Mouse (Mus musculus) limb, embryonic 14.5 days (tissue): ENCODE results near the gene Gm20671. TPM values are rescaled to one million over a fixed set of nuclear protein-coding genes. Genes with fewer than 3 reads are reported as not detected.
"Not testable (repeated sequence)": the region's sequence is repeated elsewhere in the genome, so short reads cannot be mapped to it uniquely, and the experiment has no call there.

Experiments
- ATAC-seq: fragments of 200-750 bp; cut with Nextera tagmentation; 2 replicates; pipeline ENCODE4 v1.8.0; 2017; ENCODE audit warnings: low read depth, moderate number of reproducible peaks, moderate TSS enrichment; ENCODE audit not compliant: low FRiP score
- DNase-seq: peaks from one replicate; pipeline ENCODE4 v3.0.0-alpha.2; 2015; ENCODE audit warnings: low spot score
- H3K27ac ChIP-seq: fragments of 300-500 bp; sonication (generic); replicated peaks from 2 replicates; pipeline ENCODE4 v1.5.1; 2014; ENCODE audit warnings: low read depth, mild to moderate bottlenecking, low read length, moderate library complexity, mixed read lengths
- H3K27me3 ChIP-seq: fragments of 300-500 bp; sonication (generic); 2 replicates; pipeline ENCODE4 v1.6.1; 2014; ENCODE audit warnings: low read length, mixed read lengths; ENCODE audit not compliant: control insufficient read depth, insufficient read depth
- H3K36me3 ChIP-seq: fragments of 300-500 bp; sonication (generic); 2 replicates; pipeline ENCODE4 v1.6.1; 2014; ENCODE audit warnings: mild to moderate bottlenecking, low read length, moderate library complexity, mixed read lengths; ENCODE audit not compliant: control insufficient read depth, insufficient read depth
- H3K4me1 ChIP-seq: fragments of 300-500 bp; sonication (generic); 2 replicates; pipeline ENCODE4 v1.6.1; 2014; ENCODE audit warnings: antibody characterized with exemption, low read length, mixed read lengths; ENCODE audit not compliant: control insufficient read depth, insufficient read depth
- H3K4me2 ChIP-seq: fragments of 300-500 bp; sonication (generic); replicated peaks from 2 replicates; pipeline ENCODE4 v1.6.1; 2014; ENCODE audit warnings: low read depth, mild to moderate bottlenecking, low read length, moderate library complexity; ENCODE audit not compliant: severe bottlenecking
- H3K4me3 ChIP-seq: fragments of 300-500 bp; sonication (generic); replicated peaks from 2 replicates; pipeline ENCODE4 v1.5.1; 2014; ENCODE audit warnings: low read length
- H3K9ac ChIP-seq: fragments of 300-500 bp; sonication (generic); 2 replicates; pipeline ENCODE4 v1.6.1; 2014; ENCODE audit warnings: mild to moderate bottlenecking, low read depth, low read length, moderate library complexity; ENCODE audit not compliant: severe bottlenecking
- H3K9me3 ChIP-seq: fragments of 300-500 bp; sonication (generic); 2 replicates; pipeline ENCODE4 v1.6.1; 2016; ENCODE audit warnings: low read length; ENCODE audit not compliant: control insufficient read depth
- POLR2A ChIP-seq: fragments of 200-500 bp; IDR thresholded peaks from 2 replicates; pipeline ENCODE4 v1.8.0; 2012; ENCODE audit warnings: inconsistent platforms, mild to moderate bottlenecking, moderate library complexity, borderline replicate concordance; ENCODE audit not compliant: insufficient read depth, insufficient read length; ENCODE audit errors: extremely low read depth
- WGBS: fragments of 180-500 bp; shearing (Covaris S2); extraction: QIAGEN DNeasy Blood & Tissue Kit; methylation state at CpG from one replicate; pipeline ENCODE4 v1.1.7; 2014; 5-methylcytosine and 5-hydroxymethylcytosine counted together
- polyA plus RNA-seq, 2 experiments: library from polyadenylated mRNA; depleted of rRNA in 1 of 2; stranded (reverse) in 1 of 2; unstranded in 1 of 2; fragments of >200 nt; fragmentation: Nextera tagmentation in 1 of 2; extraction: Ambion mirVana in 1 of 2; gene quantifications; 2 replicates each; pipeline versions ENCODE4 v1.2.1 to v1.2.3; 2012 to 2014

Gene Gm20671
- polyA plus RNA-seq, 2 experiments: 1.9 TPM; not detected in 1

DNA sequence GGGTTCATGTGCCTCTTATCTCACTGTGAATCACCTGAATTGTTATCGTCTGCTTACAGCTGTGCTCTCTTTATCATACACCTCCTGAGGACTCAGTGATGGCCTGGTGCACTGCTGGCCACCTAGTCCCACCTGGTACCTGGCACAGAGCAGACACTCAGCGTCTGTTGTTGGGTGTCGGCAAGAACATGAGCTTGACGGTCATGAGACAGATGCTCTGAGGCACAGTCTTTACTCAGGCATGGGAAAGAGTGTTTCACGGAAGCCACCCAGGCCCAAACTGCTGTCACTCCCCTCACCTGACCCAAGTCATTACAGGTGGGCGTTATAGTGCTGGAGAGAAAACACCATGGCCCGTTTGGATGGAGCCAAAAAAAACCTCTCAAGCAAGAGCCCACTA, 102.9 kb downstream of the Gm20671 start:
- 79% methylated on average over 7 of the region's 7 CpGs for WGBS
- H3K9ac ChIP-seq: no peak overlapping the region
- no peak for TF ChIP-seq POLR2A
- H3K9me3 ChIP-seq: no peaks in the 10 kb centered on the region
- no peak overlapping the region for H3K4me3 ChIP-seq
- no peaks in the 10 kb centered on the region for H3K27me3 ChIP-seq
- no peaks in the 10 kb centered on the region for H3K4me1 ChIP-seq
- H3K27ac ChIP-seq: no peak overlapping the region
- DNase-seq: no peak
- H3K4me2 ChIP-seq: no peak overlapping the region
- no peak for ATAC-seq
- H3K36me3 ChIP-seq: no peaks in the 10 kb centered on the region

GRCm38 (mm10) chr5:32722711-32723110, 104.2 kb downstream of the Gm20671 start:
- H3K4me1 ChIP-seq, H3K4me2 ChIP-seq, DNase-seq, H3K9me3 ChIP-seq, H3K9ac ChIP-seq, ATAC-seq, H3K36me3 ChIP-seq, H3K27me3 ChIP-seq, H3K27ac ChIP-seq, H3K4me3 ChIP-seq: not testable (repeated sequence)
- WGBS: 76% methylated on average over 8 of the region's 8 CpGs

DNA sequence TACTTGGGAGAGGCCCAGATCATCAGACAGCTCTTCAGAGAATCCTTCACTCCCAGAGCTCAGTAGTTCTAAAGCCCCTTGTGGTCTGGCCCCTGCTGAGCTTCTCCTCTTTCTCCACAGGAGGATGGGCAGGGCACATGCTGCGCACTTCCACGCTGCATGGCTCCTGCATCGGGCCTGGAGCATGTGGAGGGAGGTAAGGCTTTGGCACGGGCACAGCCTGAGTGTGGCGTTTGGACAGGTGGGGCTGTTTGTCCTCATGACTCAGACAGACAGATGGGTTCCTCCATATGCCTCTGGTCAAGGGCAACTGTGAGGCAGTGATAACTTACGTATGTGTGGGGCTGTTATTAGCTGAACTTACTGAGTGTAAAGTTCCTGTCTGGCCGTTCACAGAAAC, 104.6 kb downstream of the Gm20671 start:
- no peak overlapping the region for H3K27ac ChIP-seq
- WGBS: 67% methylated on average over 7 of the region's 7 CpGs
- H3K4me3 ChIP-seq: no peak overlapping the region
- TF ChIP-seq POLR2A: no peak
- no peaks in the 10 kb centered on the region for H3K4me1 ChIP-seq
- no peak overlapping the region for H3K9ac ChIP-seq
- DNase-seq (no peak), ATAC-seq (no peak)
- H3K9me3 ChIP-seq: no peaks in the 10 kb centered on the region
- no peak overlapping the region for H3K4me2 ChIP-seq
- H3K36me3 ChIP-seq: no peaks in the 10 kb centered on the region
- H3K27me3 ChIP-seq: no peaks in the 10 kb centered on the region

DNA sequence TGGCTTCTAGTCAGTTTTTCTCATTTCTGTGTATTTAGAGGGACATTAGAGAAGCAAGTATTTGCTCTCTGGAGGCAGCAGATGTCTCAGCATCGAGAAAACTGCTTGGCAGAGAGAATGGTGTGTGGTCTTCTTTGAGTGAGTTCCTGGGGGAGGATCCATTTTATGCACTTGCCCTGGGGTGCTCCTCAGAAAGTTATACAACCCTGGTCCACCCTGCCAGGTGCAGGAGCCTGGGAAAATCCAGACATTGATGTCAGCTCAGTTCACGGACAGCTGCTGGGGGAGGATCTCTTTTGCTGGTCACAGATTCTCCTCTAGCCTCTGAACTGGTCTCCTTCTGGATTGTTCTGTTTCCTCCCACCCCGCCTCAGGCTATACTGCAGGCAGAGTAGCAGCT, 105.6 kb downstream of the Gm20671 start:
- Histone ChIP-seq H3K27me3 (no peaks in the 10 kb centered on the region), H3K36me3 (no peaks in the 10 kb centered on the region), H3K9ac (no peak overlapping the region), H3K4me1 (no peaks in the 10 kb centered on the region), H3K4me3 (no peak overlapping the region), H3K4me2 (no peak overlapping the region), H3K27ac (no peak overlapping the region), H3K9me3 (no peaks in the 10 kb centered on the region)
- no peak for DNase-seq
- 0 out of 2 replicates have a peak, but pooled peaks have one; percentile 28 for ATAC-seq
- no peak for TF ChIP-seq POLR2A
- WGBS: 43% methylated on average over 3 of the region's 3 CpGs

- H3K4me3 ChIP-seq: no peak overlapping the region
- no peaks in the 10 kb centered on the region for H3K27me3 ChIP-seq
- TF ChIP-seq POLR2A: no peak
- no peak overlapping the region for H3K4me2 ChIP-seq
- WGBS: 54% methylated on average over 9 of the region's 9 CpGs
- no peaks in the 10 kb centered on the region for H3K9me3 ChIP-seq
- no peaks in the 10 kb centered on the region for H3K4me1 ChIP-seq
- ATAC-seq (no peak), DNase-seq (no peak)
- H3K27ac ChIP-seq: no peak overlapping the region
- no peak overlapping the region for H3K9ac ChIP-seq
- H3K36me3 ChIP-seq: no peaks in the 10 kb centered on the region
Measured at GRCm38 (mm10) chr5:32720416-32720815, 106.5 kb downstream of the Gm20671 start.

- Histone ChIP-seq H3K36me3 (no peaks in the 10 kb centered on the region), H3K4me1 (no peaks in the 10 kb centered on the region), H3K27me3 (no peaks in the 10 kb centered on the region), H3K9ac (no peak overlapping the region), H3K4me3 (no peak overlapping the region), H3K27ac (no peak overlapping the region), H3K9me3 (no peaks in the 10 kb centered on the region), H3K4me2 (no peak overlapping the region)
- no peak for TF ChIP-seq POLR2A
- WGBS: 51% methylated on average over 6 of the region's 6 CpGs
- no peak for DNase-seq
- no peak for ATAC-seq
Measured at GRCm38 (mm10) chr5:32718916-32719315, 108.0 kb downstream of the Gm20671 start.
